ENCODE assay signal across 21 mouse cellular contexts in the genomic region with DNA sequence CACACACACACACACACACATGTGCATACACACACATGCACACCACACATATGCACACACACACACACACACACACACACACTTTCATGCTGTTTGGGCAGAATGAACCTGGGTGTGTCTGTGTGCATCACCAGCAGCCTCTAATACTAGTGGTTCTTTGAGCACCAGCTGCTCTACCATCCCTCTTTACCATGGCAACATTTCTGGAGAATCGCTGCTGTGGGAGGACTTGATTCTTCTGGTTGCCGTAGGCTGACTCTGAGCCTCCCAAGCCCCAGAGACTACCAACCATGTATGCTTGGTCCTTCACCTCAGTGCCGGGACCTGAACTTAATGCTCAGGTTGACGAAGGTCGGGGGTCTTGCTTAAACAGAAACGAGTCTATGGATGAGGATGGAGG. TPM values are rescaled to one million over a fixed set of nuclear protein-coding genes. Genes with fewer than 3 reads are reported as not detected.
DNase-seq lines count a peak whose midpoint lies in the region; TF ChIP-seq lines count a peak whose summit lies in the region.
"Had no signal": no experiment of that assay in that cellular context is flagged by ENCODE, and none has a peak within 500 bp of the region (broad histone marks: within the 10 kb centered on the region; RNA-seq: fewer than 3 reads in every experiment).

No protein-coding gene starts in this region.

- H3K27ac ChIP-seq in cortical plate, adult 2 months (ENCODE audit: insufficient read depth, low read length): peak overlapping the region; percentile 5; the same call in 1 of the 2 replicates
- H3K27ac ChIP-seq: embryonic facial prominence, embryonic 12.5 days; forebrain, embryonic 12.5 days; hindbrain, embryonic 10.5 days; hindbrain, postnatal 0 days; liver, embryonic 13.5 days; midbrain, embryonic 12.5 days had no signal

- no peak for TF ChIP-seq CTCF in cortical plate, adult 2 months (IDR thresholded peaks at IDR 0.05; ENCODE audit: extremely low read depth, insufficient read depth, low read length)

- DNase-seq in layer of hippocampus, adult 18-20 months (ENCODE audit: low spot score in 2 of 2): peak; percentile 51 to 73
- DNase-seq in layer of hippocampus, adult 9-10 months (ENCODE audit: low spot score): no peak
- DNase-seq in layer of hippocampus, adult 8-10 months (ENCODE audit: low spot score in 2 of 2): peak; percentile 35 to 59
- DNase-seq in left cerebral cortex, adult 9 months (ENCODE audit: low spot score in 2 of 2): peak; percentile 48 to 65
- no peak for DNase-seq in ovary, postnatal 14 days (ENCODE audit: low spot score)
- DNase-seq in gastrocnemius, postnatal 25 days: no peak
- no peak for DNase-seq in retina, embryonic 14.5 days (ENCODE audit: low spot score)
- DNase-seq: adrenal gland, adult 8-10 months; cerebellum, adult 18-20 months; cerebellum, postnatal 14 days; kidney, postnatal 25 days; liver, embryonic 13.5 days; lung, embryonic 14.5 days; retina, postnatal 1 day; thymus, postnatal 14 days had no signal

- H3K4me1 ChIP-seq in cortical plate, adult 2 months (ENCODE audit: control insufficient read depth, insufficient read depth, low read length): peaks cover 8% of the 10 kb centered on the region
- H3K4me1 ChIP-seq: embryonic facial prominence, embryonic 12.5 days; forebrain, embryonic 12.5 days; hindbrain, embryonic 10.5 days; liver, embryonic 13.5 days; midbrain, embryonic 12.5 days had no signal

- no peak overlapping the region for H3K4me3 ChIP-seq in cortical plate, adult 2 months (ENCODE audit: insufficient read depth, low read length)
- H3K4me3 ChIP-seq: embryonic facial prominence, embryonic 12.5 days; forebrain, embryonic 12.5 days; hindbrain, embryonic 10.5 days; liver, embryonic 13.5 days; midbrain, embryonic 12.5 days had no signal

- no peak for TF ChIP-seq POLR2A in cortical plate, adult 2 months (IDR thresholded peaks at IDR 0.05; ENCODE audit: extremely low read depth, insufficient read depth, low read length)

RNA-seq across cellular contexts. Expression of a gene that starts 28.4 kb away (rescaled TPM):
- 10 to 100 TPM; 32.1 to 35.8 TPM for total RNA-seq in layer of hippocampus, adult 18-20 months (2021)
- 42.9 and 43.2 TPM in 2 replicates for polyA plus RNA-seq in cortical plate, adult 2 months (2012; rRNA removed)
- 10 to 100 TPM; 31.5 to 40.3 (median 35.7) TPM for total RNA-seq in layer of hippocampus, adult 8-10 months (2022)
- 10 to 100 TPM; 58.6 to 58.7 TPM for total RNA-seq in gastrocnemius, postnatal 25 days (2021)

Comparison
In these comparisons a context has a peak if more than half of its experiments do, and no peak if none do; other contexts are left out.
1. DNase-seq: peak in layer of hippocampus, adult 18-20 months (2 of 2), layer of hippocampus, adult 8-10 months (2 of 2) and left cerebral cortex, adult 9 months (2 of 2); none in layer of hippocampus, adult 9-10 months (single experiment), ovary, postnatal 14 days (single experiment), gastrocnemius, postnatal 25 days (single experiment) and retina, embryonic 14.5 days (single experiment).